Mouse (Mus musculus) lung, postnatal 0 days (tissue): ENCODE results near the gene Gm498. TPM values are rescaled to one million over a fixed set of nuclear protein-coding genes. Genes with fewer than 3 reads are reported as not detected.

Experiments
- ATAC-seq: fragments of 200-750 bp; cut with Nextera tagmentation; 2 replicates; pipeline ENCODE4 v1.8.0; 2017; ENCODE audit warnings: moderate library complexity
- DNase-seq: peaks from one replicate; pipeline ENCODE4 v3.0.0-alpha.2; 2016; ENCODE audit warnings: low spot score
- H3K27ac ChIP-seq: fragments of 300-500 bp; sonication (generic); 2 replicates; pipeline ENCODE4 v1.5.1; 2014; ENCODE audit warnings: antibody characterized with exemption, mild to moderate bottlenecking, low read length, mixed read lengths
- H3K27me3 ChIP-seq: fragments of 300-500 bp; sonication (generic); replicated peaks from 2 replicates; pipeline ENCODE4 v1.6.1; 2014; ENCODE audit warnings: low read length, mixed read lengths; ENCODE audit not compliant: insufficient read depth
- H3K36me3 ChIP-seq: fragments of 300-500 bp; sonication (generic); 2 replicates; pipeline ENCODE4 v1.6.1; 2014; ENCODE audit warnings: low read length, mixed read lengths; ENCODE audit not compliant: insufficient read depth
- H3K4me1 ChIP-seq: fragments of 300-500 bp; sonication (generic); 2 replicates; pipeline ENCODE4 v1.6.1; 2014; ENCODE audit warnings: antibody characterized with exemption, low read depth, low read length, mixed read lengths; ENCODE audit not compliant: insufficient read depth
- H3K4me2 ChIP-seq: fragments of 300-500 bp; sonication (generic); replicated peaks from 2 replicates; pipeline ENCODE4 v1.6.1; 2014; ENCODE audit warnings: low read depth, mild to moderate bottlenecking, low read length, moderate library complexity, mixed read lengths
- H3K4me3 ChIP-seq: fragments of 300-500 bp; sonication (generic); 2 replicates; pipeline ENCODE4 v1.5.1; 2014; ENCODE audit warnings: low read depth, low read length
- H3K9ac ChIP-seq: fragments of 300-500 bp; sonication (generic); replicated peaks from 2 replicates; pipeline ENCODE4 v1.6.1; 2014; ENCODE audit warnings: low read depth, mild to moderate bottlenecking
- H3K9me3 ChIP-seq: fragments of 300-500 bp; sonication (generic); 2 replicates; pipeline ENCODE4 v1.6.1; 2016; ENCODE audit warnings: low read length, mixed read lengths
- CTCF ChIP-seq: IDR thresholded peaks from 2 replicates; pipeline ENCODE4 v1.5.1; 2016; ENCODE audit warnings: antibody characterized with exemption, mild to moderate bottlenecking
- EP300 ChIP-seq: IDR thresholded peaks from 2 replicates; pipeline ENCODE4 v1.6.1; 2016; ENCODE audit warnings: antibody characterized with exemption, mild to moderate bottlenecking, control low read depth
- WGBS: fragments of 180-500 bp; shearing (Covaris S2); extraction: QIAGEN DNeasy Blood & Tissue Kit; methylation state at CpG from one replicate; pipeline ENCODE4 v1.1.7; 2014; 5-methylcytosine and 5-hydroxymethylcytosine counted together
- microRNA-seq: library from miRNA; unstranded; fragments of <30 nt; microRNA quantifications from one replicate; pipeline ENCODE4, GENCODE M21; 2016
- polyA plus RNA-seq: library from polyadenylated mRNA; unstranded; fragments of >200 nt; fragmentation: Nextera tagmentation; extraction: Ambion mirVana; gene quantifications from 2 replicates; pipeline ENCODE4 v1.2.1, GENCODE M21; 2015

Gene Gm498
- polyA plus RNA-seq, 1 experiment from 2014 or later = not detected

GRCm38 (mm10) chr7:143944421-143944980 lies 77.9 kb downstream of the Gm498 start:
- no peaks in the 10 kb centered on the region for H3K9me3 ChIP-seq
- H3K36me3 ChIP-seq = no peaks in the 10 kb centered on the region
- ATAC-seq (no peak), DNase-seq (no peak)
- TF ChIP-seq CTCF (no peak), EP300 (no peak)
- H3K4me1 ChIP-seq = no peaks in the 10 kb centered on the region
- 52% methylated on average over 6 of the region's 6 CpGs for WGBS
- H3K27me3 ChIP-seq = no peaks in the 10 kb centered on the region
- H3K4me3 ChIP-seq = no peak overlapping the region
- H3K27ac ChIP-seq = no peak overlapping the region
- no peak overlapping the region for H3K4me2 ChIP-seq
- no peak overlapping the region for H3K9ac ChIP-seq

Small RNA genes within 50 kb of the gene (microRNA-seq; reads per million reads assigned to microRNA genes)
- gene Mir6404 = not detected

Other genes with a start within 250 kb of the Gm498 start
- 1.0 and 1.2 TPM in 2 replicates for gene Tnfrsf26, start 238.1 kb upstream of the Gm498 start, polyA plus RNA-seq
- 4.6 and 5.3 TPM in 2 replicates for gene Tnfrsf22, start 217.2 kb upstream of the Gm498 start, polyA plus RNA-seq
- 2.2 and 3.0 TPM in 2 replicates for gene Tnfrsf23, start 181.0 kb upstream of the Gm498 start, polyA plus RNA-seq
- 47.6 and 56.8 TPM in 2 replicates for gene Osbpl5, start 109.9 kb upstream of the Gm498 start, polyA plus RNA-seq
- gene Mrgprg, start 99.8 kb upstream of the Gm498 start, polyA plus RNA-seq = not detected in 2 replicates
- 0.67 and 0.72 TPM in 2 replicates for gene Mrgpre, start 82.3 kb upstream of the Gm498 start, polyA plus RNA-seq
- 5.0 and 5.2 TPM in 2 replicates for gene Nadsyn1, start 44.0 kb upstream of the Gm498 start, polyA plus RNA-seq
- gene Dhcr7, start 43.7 kb upstream of the Gm498 start, polyA plus RNA-seq = 9.7 and 10.8 TPM in 2 replicates
- 0.76 and 1.2 TPM in 2 replicates for gene Shank2, start 135.1 kb downstream of the Gm498 start, polyA plus RNA-seq